Mouse (Mus musculus) ES-E14 (cell line): ENCODE results near the gene Alox5ap. TPM values are rescaled to one million over a fixed set of nuclear protein-coding genes. Genes with fewer than 3 reads are reported as not detected.

Experiments used
- DNase-seq: peaks from one replicate; pipeline ENCODE4 v3.0.0-alpha.2; 2013; ENCODE audit warnings: low read depth, low spot score
- H3K27ac ChIP-seq: 2 replicates; pipeline ENCODE4 v1.5.1; 2012; ENCODE audit warnings: low read depth, mild to moderate bottlenecking, low read length, moderate library complexity, mixed read lengths; ENCODE audit not compliant: poor library complexity, insufficient read depth, severe bottlenecking
- H3K36me3 ChIP-seq: 2 replicates; pipeline ENCODE4 v1.6.1; 2012; ENCODE audit warnings: mild to moderate bottlenecking, low read length, moderate library complexity, mixed read lengths; ENCODE audit not compliant: control insufficient read depth, poor library complexity, insufficient read depth, severe bottlenecking
- H3K4me1 ChIP-seq, 2 experiments: fragments of 150-350 bp in 1 of 2; sonication (generic) in 1 of 2; 2 replicates each; pipeline ENCODE4 v1.6.1; 2012; ENCODE audit warnings: low read length in 2 of 2, mild to moderate bottlenecking in 1 of 2, mixed read lengths in 1 of 2; ENCODE audit not compliant: control insufficient read depth in 2 of 2, insufficient read depth in 2 of 2, poor library complexity in 1 of 2
- H3K4me3 ChIP-seq, 2 experiments: fragments of 150-350 bp in 1 of 2; sonication (generic) in 1 of 2; 2 replicates each; pipeline ENCODE4 v1.5.1; 2012; ENCODE audit warnings: low read length in 2 of 2, low read depth in 1 of 2, mild to moderate bottlenecking in 1 of 2, mixed read lengths in 1 of 2; ENCODE audit not compliant: insufficient read depth in 1 of 2, poor library complexity in 1 of 2, severe bottlenecking in 1 of 2
- H3K9ac ChIP-seq: 2 replicates; pipeline ENCODE4 v1.6.1; 2012; ENCODE audit warnings: low read depth, mild to moderate bottlenecking, low read length, mixed read lengths; ENCODE audit not compliant: poor library complexity, insufficient read depth, severe bottlenecking
- H3K9me3 ChIP-seq: fragments of 150-350 bp; sonication (generic); 2 replicates; pipeline ENCODE4 v1.6.1; 2012; ENCODE audit warnings: low read depth, mild to moderate bottlenecking, low read length; ENCODE audit not compliant: control insufficient read depth, insufficient read depth
- CHD2 ChIP-seq: IDR thresholded peaks from 2 replicates; pipeline ENCODE4 v1.6.1; 2014; ENCODE audit warnings: mild to moderate bottlenecking, low read depth, low read length, inconsistent platforms
- HCFC1 ChIP-seq: IDR thresholded peaks from 2 replicates; pipeline ENCODE4 v1.6.1; 2012; ENCODE audit warnings: low read length, inconsistent platforms, borderline replicate concordance; ENCODE audit not compliant: insufficient read depth
- MAFK ChIP-seq: IDR thresholded peaks from 2 replicates; pipeline ENCODE4 v1.6.1; 2014; ENCODE audit warnings: mild to moderate bottlenecking, low read depth, low read length, inconsistent platforms; ENCODE audit not compliant: insufficient read depth
- ZC3H11A ChIP-seq: IDR thresholded peaks from 2 replicates; pipeline ENCODE4 v1.6.1; 2012; ENCODE audit warnings: low read depth, mild to moderate bottlenecking, inconsistent platforms, low read length, borderline replicate concordance
- ZNF384 ChIP-seq: IDR thresholded peaks from 2 replicates; pipeline ENCODE4 v1.6.1; 2012; ENCODE audit warnings: low read depth, low read length, inconsistent platforms
- in situ Hi-C, 2 experiments: fragments of 600-800 bp; cut with MboI; formaldehyde crosslinking; loops; one replicate each; pipeline ENCODE4 v1.15.1; 2025; ENCODE audit warnings: low sequenced_read_pairs in 2 of 2, inconsistent platforms in 1 of 2; ENCODE audit not compliant: unreplicated experiment in 2 of 2
- total RNA-seq: library from RNA; depleted of rRNA; stranded (reverse); fragments of 300-350 nt; gene quantifications from 2 replicates; pipeline ENCODE4 v1.2.3, GENCODE M21; 2012

Gene Alox5ap
- total RNA-seq, 1 experiment: 20.7 TPM

GRCm38 (mm10) chr5:149319874-149320323, 55.3 kb downstream of the Alox5ap start:
- H3K4me3 ChIP-seq: no peak overlapping the region
- H3K9me3 ChIP-seq: no peaks in the 10 kb centered on the region
- DNase-seq: no peak
- TF ChIP-seq HCFC1 (no peak), CHD2 (no peak), ZC3H11A (no peak), ZNF384 (no peak), MAFK (no peak)
- H3K9ac ChIP-seq: no peak overlapping the region
- H3K36me3 ChIP-seq: no peaks in the 10 kb centered on the region
- H3K4me1 ChIP-seq: peaks cover 4 to 19% of the 10 kb centered on the region in 2 experiments
- in situ Hi-C loops: no loop called here
- H3K27ac ChIP-seq: no peak overlapping the region

GRCm38 (mm10) chr5:149320534-149321482, 56.2 kb downstream of the Alox5ap start:
- Histone ChIP-seq H3K4me3 (peak overlapping the region; percentile 0 to 1; a peak in 2 of 4 replicates), H3K36me3 (no peaks in the 10 kb centered on the region), H3K9ac (peak overlapping the region; percentile 9; the same call in 1 of the 2 replicates), H3K4me1 (peaks cover 4 to 19% of the 10 kb centered on the region in 2 experiments), H3K9me3 (no peaks in the 10 kb centered on the region), H3K27ac (no peak overlapping the region)
- in situ Hi-C loops: no loop called here
- TF ChIP-seq MAFK: no peak
- TF ChIP-seq HCFC1: no peak
- no peak for TF ChIP-seq CHD2
- DNase-seq: peak; percentile 63

GRCm38 (mm10) chr5:149321909-149322841, 57.6 kb downstream of the Alox5ap start:
- no peak for DNase-seq
- in situ Hi-C loops: no loop called here
- Histone ChIP-seq H3K27ac (no peak overlapping the region), H3K4me3 (no peak overlapping the region), H3K9me3 (no peaks in the 10 kb centered on the region), H3K4me1 (peaks cover 4 to 19% of the 10 kb centered on the region in 2 experiments), H3K36me3 (no peaks in the 10 kb centered on the region), H3K9ac (no peak overlapping the region)
- TF ChIP-seq MAFK (no peak), ZNF384 (no peak)

GRCm38 (mm10) chr5:149322938-149323553, 58.5 kb downstream of the Alox5ap start:
- Histone ChIP-seq H3K4me3 (no peak overlapping the region), H3K9ac (no peak overlapping the region), H3K27ac (no peak overlapping the region), H3K4me1 (peaks cover 4 to 19% of the 10 kb centered on the region in 2 experiments), H3K36me3 (no peaks in the 10 kb centered on the region), H3K9me3 (no peaks in the 10 kb centered on the region)
- in situ Hi-C loops: no loop called here
- TF ChIP-seq ZNF384 (no peak), MAFK (no peak), HCFC1 (no peak), ZC3H11A (no peak), CHD2 (no peak)
- DNase-seq: no peak
